Mouse (Mus musculus): ENCODE measurements at regions not wholly inside any gene's neighbourhood (a gene's known extent, or its start where the extent isn't known, plus 50 kb on each side); places are given as distances from the start of the nearest gene placed in this dataset.
A peak's percentile ranks its signal among the peaks of the same experiment; 100 is the strongest.

GRCm38 (mm10) chr1:183962486-183962885 lies 50.6 kb upstream of the Dusp10 start:
- DNase-seq (ENCODE audit: low spot score) = no peak

- DNase-seq (ENCODE audit: low spot score) = peak; percentile 61
Observed at GRCm38 (mm10) chr1:183963286-183963685, 49.8 kb upstream of the Dusp10 start.
